Mouse (Mus musculus): ENCODE measurements around the gene Npas3.

Gene Npas3

GRCm38 (mm10) chr12:53764143-53764542 is 515.7 kb downstream of the Npas3 start:
- no peak for DNase-seq (ENCODE audit: extremely low read depth, low read depth, low spot score)

- DNase-seq (ENCODE audit: extremely low read depth, low read depth, low spot score) = no peak
These were observed 519.9 kb downstream of the Npas3 start for GRCm38 (mm10) chr12:53768392-53768791.

- DNase-seq (ENCODE audit: extremely low read depth, low read depth, low spot score) = no peak
These were observed 523.0 kb downstream of the Npas3 start for GRCm38 (mm10) chr12:53771394-53771936.

GRCm38 (mm10) chr12:53781850-53782552 is 533.5 kb downstream of the Npas3 start:
- no peak for DNase-seq (ENCODE audit: extremely low read depth, low read depth, low spot score)

GRCm38 (mm10) chr12:53789501-53789900 is 541.0 kb downstream of the Npas3 start:
- no peak for DNase-seq (ENCODE audit: extremely low read depth, low read depth, low spot score)

GRCm38 (mm10) chr12:53794718-53795400 is 546.4 kb downstream of the Npas3 start:
- DNase-seq (ENCODE audit: extremely low read depth, low read depth, low spot score) = no peak

GRCm38 (mm10) chr12:53801831-53802230 is 553.4 kb downstream of the Npas3 start:
- DNase-seq (ENCODE audit: extremely low read depth, low read depth, low spot score) = no peak

GRCm38 (mm10) chr12:53802381-53802780 is 553.9 kb downstream of the Npas3 start:
- no peak for DNase-seq (ENCODE audit: extremely low read depth, low read depth, low spot score)

GRCm38 (mm10) chr12:53810081-53810480 is 561.6 kb downstream of the Npas3 start:
- DNase-seq (ENCODE audit: extremely low read depth, low read depth, low spot score) = no peak

- no peak for DNase-seq (ENCODE audit: extremely low read depth, low read depth, low spot score)
These were observed 565.8 kb downstream of the Npas3 start for GRCm38 (mm10) chr12:53814291-53814690.

- no peak for DNase-seq (ENCODE audit: extremely low read depth, low read depth, low spot score)
These were observed 571.5 kb downstream of the Npas3 start for GRCm38 (mm10) chr12:53819982-53820381.

- no peak for DNase-seq (ENCODE audit: extremely low read depth, low read depth, low spot score)
These were observed 574.4 kb downstream of the Npas3 start for GRCm38 (mm10) chr12:53822881-53823280.

GRCm38 (mm10) chr12:53825251-53825650 is 576.8 kb downstream of the Npas3 start:
- no peak for DNase-seq (ENCODE audit: extremely low read depth, low read depth, low spot score)

- no peak for DNase-seq (ENCODE audit: extremely low read depth, low read depth, low spot score)
These were observed 577.6 kb downstream of the Npas3 start for GRCm38 (mm10) chr12:53825898-53826605.

- DNase-seq (ENCODE audit: extremely low read depth, low read depth, low spot score) = no peak
These were observed 578.3 kb downstream of the Npas3 start for GRCm38 (mm10) chr12:53826812-53827211.

- no peak for DNase-seq (ENCODE audit: extremely low read depth, low read depth, low spot score)
These were observed 584.1 kb downstream of the Npas3 start for GRCm38 (mm10) chr12:53832590-53832989.

GRCm38 (mm10) chr12:53833348-53833747 is 584.9 kb downstream of the Npas3 start:
- DNase-seq (ENCODE audit: extremely low read depth, low read depth, low spot score) = no peak

GRCm38 (mm10) chr12:53836031-53836790 is 587.7 kb downstream of the Npas3 start:
- no peak for DNase-seq (ENCODE audit: extremely low read depth, low read depth, low spot score)

GRCm38 (mm10) chr12:53837408-53837807 is 588.9 kb downstream of the Npas3 start:
- DNase-seq (ENCODE audit: extremely low read depth, low read depth, low spot score) = no peak

GRCm38 (mm10) chr12:53838541-53838940 is 590.1 kb downstream of the Npas3 start:
- DNase-seq (ENCODE audit: extremely low read depth, low read depth, low spot score) = no peak
